Mouse (Mus musculus) adrenal gland, adult (tissue): ENCODE results near the gene Bri3.

ENCODE experiments used
- DNase-seq, 2 experiments: peaks; one replicate each; pipeline ENCODE4 v3.0.0; 2022 to 2023; ENCODE audit warnings: low spot score in 1 of 2; ENCODE audit not compliant: inconsistent age in 2 of 2

Bri3 gene

GRCm38 (mm10) chr5:144243901-144244487 is at the start of gene Bri3:
Bri3 (plus strand) TSS chr5:144244437.
- DNase-seq, result no peak

DNA sequence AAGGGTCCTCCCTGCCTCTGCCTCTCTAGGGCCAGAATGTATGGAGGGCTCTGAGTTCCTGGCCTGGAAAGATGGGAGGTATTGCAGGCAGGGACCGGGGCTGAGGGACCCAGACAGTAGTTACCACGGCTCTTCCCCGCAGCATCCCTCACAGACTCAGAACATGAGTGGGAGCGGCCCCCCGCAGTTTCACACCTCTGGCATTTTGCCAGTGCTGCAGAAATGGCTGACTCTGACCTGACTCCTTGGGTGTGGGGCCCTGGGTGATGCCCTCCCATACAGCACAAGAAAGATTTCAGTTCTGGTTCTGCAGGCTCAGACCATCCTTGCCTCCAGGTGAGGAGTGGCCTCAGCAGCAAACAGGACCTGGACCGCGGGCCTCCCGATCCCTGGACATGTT is 48.7 kb upstream of the Bri3 start:
- DNase-seq, result no peak

DNA sequence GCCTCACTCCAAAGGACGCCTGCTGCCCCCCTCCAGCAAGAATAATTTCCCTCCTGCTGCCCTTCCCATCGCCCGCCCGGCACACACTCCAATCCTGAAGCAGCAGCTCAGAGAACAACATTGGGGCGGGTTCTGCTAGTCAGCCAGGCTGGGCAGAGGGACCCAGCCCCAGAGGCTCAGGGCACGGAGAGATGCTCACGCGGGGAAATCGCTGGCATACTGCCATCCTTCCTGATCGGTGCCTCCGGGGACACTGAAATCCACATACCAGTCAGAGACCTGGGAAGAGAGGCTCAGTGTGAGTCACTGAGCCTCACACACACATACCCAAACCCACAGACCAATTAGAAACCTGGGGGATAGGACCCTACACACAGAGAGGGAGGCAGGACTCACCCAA is 43.6 kb upstream of the Bri3 start:
- DNase-seq, result no peak

DNA sequence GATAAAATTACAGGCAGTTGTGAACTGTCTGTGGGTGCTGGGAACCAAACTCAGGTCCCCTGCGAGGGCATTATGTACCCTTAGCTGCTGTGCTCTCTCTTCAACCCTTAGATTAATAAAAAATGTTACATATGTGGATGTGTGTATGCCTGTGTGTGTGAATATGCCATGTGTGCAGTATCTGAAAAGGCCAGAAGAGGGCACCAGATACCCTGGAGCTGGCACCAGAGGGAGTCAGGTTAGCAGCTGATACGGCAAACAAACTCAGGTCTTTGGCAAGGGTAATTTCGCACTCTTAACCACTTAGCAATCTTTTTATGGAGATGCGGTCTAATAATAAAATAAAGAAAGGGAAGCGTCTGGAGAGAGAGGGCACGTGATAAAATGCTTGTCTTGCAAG is 41.8 kb upstream of the Bri3 start:
- DNase-seq, result no peak

DNA sequence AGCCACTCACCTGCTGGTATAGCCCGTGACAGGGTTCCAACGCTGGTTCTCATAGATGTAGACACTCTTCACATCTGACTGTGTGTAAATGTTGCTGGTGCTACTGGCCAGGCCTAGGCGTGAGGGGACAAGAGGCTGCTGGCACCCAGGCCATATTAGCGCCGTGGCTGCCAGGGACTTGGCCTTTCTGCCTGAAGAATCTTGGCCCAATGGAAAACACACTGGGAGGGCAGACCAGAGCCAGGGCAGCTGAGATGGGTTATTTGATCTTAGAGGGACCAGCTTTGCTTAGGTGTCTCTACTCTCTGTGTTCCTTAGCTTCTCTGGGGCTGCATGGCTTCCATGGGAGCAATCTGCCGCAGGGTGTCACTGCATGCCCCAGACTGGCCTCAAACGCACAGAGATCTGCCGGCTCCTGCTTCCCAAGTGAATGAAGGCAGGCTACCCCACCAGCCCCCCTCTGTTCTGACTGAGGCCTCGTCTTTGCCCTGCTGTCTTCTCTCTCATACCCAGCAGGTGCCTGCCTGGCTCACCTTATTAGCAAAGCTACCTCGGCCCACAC is 40.8 kb upstream of the Bri3 start:
- DNase-seq, result no peak

DNA sequence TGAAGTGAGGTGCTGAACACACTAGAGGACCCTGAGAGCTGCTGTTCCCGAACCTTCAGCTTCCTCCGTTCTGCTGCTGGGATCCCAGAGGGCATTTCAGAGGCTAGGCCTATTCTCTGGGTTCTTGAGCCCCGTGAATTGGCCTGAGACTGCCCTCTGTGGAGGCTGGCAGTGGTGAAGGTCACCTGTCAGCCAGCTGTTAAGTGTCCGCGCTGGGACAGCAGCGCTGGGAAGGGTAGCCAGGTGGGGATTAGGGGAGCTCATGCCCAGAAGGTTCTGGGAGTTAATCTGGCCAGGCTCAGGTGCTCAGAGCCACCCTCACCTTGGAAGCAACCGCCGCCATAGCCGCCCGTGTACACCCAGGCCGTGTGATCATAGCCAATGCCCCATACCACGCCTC is 39.9 kb upstream of the Bri3 start:
- DNase-seq, result peak in 1 of 2 experiments; percentile 56

- DNase-seq, result peak; percentile 58 to 69
Measured at GRCm38 (mm10) chr5:144204911-144205310, 39.3 kb upstream of the Bri3 start.

- DNase-seq, result no peak
Measured at GRCm38 (mm10) chr5:144206069-144206468, 38.2 kb upstream of the Bri3 start.

DNA sequence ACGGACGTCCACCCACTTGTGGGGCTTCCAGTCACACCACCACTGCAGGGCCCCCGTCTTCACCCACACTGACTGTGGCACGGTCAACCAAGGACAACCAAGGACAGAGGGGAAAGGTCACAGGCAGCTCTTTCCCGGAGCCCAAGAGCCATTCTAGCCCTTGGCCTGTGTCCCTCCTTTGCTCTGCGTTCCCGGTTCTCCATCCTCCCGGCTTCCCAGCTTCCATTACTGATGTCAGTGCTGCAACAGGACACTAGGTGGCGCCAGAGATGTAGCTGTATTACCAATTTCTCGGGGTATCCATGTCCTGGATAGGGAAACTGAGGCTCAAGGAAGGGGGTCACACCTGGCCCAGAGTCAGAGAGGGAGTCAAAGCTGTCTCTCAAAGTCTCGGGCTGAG is 36.8 kb upstream of the Bri3 start:
- peak in 1 of 2 experiments; percentile 79 for DNase-seq

GRCm38 (mm10) chr5:144214453-144214852 is 29.8 kb upstream of the Bri3 start:
- DNase-seq, result peak; percentile 70 to 81

DNA sequence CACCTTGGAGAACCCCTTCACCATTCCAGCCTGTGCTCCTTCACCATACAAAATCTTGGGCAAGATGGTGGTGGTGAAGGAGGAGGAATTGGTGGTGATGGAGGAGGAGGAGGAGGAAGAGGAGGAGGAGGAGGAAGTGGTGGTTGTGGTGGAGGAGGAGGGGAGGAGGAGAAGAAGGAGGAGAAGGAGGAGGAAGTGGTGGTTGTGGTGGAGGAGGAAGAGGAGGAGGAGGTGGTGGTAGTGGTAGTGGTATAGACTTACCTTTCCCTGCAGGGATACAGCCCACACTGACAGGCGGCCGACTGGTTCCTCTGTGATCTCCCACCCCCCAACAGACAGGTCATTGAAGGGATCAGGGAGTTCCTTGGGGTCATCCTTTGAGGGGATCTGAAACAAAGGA is 28.2 kb upstream of the Bri3 start:
- no peak for DNase-seq

DNA sequence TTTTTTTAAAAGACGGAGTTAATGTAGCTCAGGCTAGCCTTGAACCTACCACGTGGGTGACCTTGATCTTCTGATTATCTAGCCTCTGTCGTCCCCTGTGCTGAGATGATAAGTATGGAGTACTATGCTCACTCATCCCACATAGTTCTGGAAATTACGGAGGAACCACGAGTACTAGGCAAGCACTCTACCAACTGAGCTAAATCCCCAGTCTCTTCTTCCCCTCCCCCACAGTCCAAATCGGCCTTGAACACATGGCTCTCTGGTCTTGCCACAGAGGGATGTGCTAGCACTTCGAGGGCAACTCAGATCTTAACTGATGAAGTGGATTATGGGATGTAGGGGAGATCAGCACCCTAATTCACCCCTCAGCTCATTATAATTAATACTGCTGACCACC is 26.2 kb upstream of the Bri3 start:
- peak; percentile 60 to 74 for DNase-seq

DNA sequence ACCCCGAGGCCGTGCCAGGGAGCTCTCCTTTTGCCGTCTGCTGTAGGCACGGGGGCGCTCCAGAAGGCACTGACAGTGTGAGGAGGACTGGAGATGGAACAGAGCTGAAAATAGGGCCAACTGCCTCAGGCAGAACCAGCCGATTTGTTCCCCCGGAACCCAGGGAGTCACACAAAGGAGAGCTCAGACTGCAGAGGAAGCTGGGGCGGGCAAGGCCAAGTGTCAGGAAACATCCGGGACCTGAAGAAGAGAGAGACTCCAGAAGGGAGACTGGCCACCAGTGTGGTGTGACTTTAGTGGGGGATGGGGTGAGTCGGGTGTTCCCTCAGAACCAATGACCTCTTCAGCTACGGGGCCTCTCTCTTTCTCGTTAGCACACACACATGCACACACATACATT is 24.9 kb upstream of the Bri3 start:
- peak in 1 of 2 experiments; percentile 60 for DNase-seq

DNA sequence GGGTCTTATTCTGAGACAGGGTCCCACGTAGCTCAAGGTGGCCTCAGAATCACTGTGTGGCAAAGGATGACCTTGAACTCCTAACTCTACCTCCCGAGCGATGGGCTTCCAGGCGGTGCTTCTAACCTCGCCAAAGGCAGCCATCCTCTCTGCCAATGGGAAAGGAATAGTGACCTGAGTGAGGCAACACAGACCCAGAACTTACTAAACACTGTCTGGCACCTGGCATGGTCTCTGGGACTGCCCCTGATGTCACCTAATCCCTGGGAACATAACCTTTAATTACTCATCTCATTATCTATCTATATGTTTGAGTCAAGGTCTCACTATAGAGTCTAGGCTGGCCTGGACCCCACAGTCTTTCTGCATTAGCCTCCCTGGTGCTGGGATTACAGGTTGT is 24.3 kb upstream of the Bri3 start:
- DNase-seq, result peak in 1 of 2 experiments; percentile 61

DNA sequence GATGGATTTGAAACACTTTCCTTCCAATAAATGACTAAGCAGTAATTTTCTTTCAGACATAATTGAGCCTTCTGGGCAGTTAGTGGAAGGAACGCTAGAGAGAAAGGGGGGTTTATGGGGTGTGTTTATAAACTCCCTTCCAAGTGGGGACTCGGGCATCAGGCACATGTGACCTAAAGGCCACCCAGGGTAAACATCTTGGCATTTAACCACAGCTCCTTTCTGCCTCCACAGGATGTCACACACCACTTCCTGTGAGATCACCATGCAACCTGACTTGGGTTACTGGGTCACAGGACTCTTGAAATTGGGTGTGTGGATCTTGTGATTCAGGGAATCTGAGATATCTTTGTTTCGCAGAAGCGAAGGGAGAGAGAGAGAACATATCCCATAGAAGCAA is 22.9 kb upstream of the Bri3 start:
- DNase-seq, result peak; percentile 53 to 88

DNA sequence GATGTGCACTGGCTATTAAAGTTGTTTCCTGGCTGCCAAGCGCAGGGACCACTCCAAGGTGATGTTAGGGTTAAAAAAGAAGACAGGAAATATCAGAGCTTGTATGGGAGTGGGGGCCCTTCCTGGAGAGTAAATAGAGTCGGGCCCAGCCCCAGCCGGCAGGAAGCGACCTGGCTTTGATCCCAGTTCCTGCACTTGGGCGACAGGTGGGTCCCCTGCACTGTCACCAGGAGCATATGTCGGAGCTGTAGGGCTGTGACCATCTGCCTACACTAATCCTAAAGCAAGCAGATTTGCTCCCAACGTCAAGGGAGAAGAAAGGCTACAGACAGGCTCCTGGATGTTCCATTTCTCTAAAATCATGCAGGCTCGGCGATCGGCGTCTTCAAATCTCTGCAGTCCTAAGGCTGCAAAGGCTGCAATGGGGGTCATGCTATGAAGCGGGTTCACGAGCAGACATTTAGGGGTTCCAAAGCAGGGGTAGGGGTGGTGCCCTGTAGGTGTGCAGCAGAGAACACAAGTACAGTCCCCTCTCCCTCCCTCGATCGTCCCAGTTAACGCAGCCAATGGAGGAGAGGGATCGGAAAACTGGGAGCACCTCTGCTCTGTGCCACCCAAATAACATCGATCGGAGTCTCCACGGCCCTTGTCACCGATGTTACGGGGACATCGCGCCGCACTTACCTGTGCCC is 21.3 kb upstream of the Bri3 start:
- DNase-seq, result peak; percentile 59 to 85

DNA sequence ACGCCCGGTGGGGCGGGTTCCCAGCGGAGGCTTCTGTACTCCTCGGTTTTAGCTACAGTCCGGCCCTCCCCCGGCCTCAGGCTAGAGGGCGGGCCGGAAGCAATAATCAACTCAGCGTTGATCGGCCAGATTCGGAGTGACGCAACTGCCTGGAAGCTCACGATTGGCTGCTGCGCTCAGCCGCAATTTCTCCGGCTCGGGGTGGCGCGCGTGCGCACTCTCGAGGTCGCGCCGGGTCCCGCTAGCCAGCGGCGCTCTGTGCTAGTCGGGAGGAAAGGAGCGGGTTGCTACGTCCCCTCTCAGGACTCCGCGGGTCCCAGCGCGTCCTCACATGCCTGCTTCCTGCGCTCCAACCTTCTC is 20.8 kb upstream of the Bri3 start, which contains the start of gene Tecpr1:
TSS of gene Tecpr1 (minus strand) at position 113 of the 360 bp plus-strand sequence.
- DNase-seq, result peak; percentile 97 to 98

- no peak for DNase-seq
Measured at GRCm38 (mm10) chr5:144223899-144224816, 20.1 kb upstream of the Bri3 start.

DNA sequence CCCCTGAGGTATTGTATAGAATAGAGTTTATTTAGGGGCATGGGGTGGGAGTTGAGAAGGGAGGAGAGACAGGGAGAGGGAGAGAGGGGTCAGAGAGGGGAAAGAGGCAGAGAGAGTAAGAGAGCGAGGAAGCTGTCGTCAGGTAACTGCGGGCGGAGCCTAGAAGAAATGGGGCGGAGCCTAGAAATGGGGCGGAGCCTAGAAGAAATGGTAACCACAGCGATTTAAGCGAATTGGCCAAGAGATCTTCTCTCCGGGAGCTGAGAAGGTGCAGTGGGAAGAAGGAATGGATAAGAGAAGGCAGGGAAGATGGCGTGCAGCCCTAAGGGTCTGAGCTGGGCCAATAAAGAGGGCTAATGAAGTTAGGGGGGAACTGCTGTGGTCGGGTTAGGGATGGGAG is 18.0 kb upstream of the Bri3 start:
- DNase-seq, result no peak

GRCm38 (mm10) chr5:144230216-144230615 is 14.0 kb upstream of the Bri3 start:
- no peak for DNase-seq

DNA sequence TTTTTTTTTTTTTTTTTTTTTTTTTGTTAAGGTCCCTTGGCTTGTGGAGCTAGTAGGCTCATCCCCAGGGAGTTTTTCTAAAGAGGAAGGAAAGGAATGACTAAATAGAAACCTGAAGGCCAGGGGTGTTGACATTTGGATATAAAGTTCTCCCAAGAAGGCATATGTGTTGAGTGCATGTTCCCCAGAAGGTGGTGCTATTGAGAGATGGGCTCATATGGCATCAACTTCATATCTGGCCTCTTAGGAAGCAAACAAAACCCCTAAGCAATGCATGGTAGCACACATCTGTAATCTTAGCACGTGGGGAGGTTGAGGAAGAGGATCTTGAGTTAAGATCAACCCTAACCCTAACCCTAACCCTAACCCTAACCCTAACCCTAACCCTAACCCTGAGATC is 12.8 kb upstream of the Bri3 start:
- peak in 1 of 2 experiments; percentile 61 for DNase-seq

DNA sequence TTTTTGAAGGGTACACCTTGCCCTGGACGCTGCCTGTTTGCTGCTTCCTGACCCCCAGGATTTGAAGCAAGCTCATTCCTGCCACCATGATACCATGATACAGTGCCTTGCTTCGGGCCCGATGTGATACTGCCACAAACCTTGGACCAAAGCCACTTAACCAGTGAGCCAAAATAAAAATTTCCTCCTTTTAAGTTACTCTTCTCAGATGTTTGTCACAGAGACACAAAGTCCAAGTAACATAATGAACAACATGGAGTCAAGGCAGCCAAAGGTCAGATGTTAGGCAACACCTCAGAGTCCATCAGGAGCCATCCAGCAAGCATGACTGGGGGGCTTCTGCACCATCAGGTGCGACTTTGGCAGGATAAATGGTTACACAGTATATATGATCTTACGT is 11.7 kb upstream of the Bri3 start:
- DNase-seq, result no peak
